Mouse (Mus musculus): ENCODE results near the gene Gls2.
"Not testable (repeated sequence)": the region's sequence is repeated elsewhere in the genome, so short reads cannot be mapped to it uniquely, and the experiment has no call there.

Gene Gls2

GRCm38 (mm10) chr10:128194551-128195461 is 549 bp downstream of the Gls2 start:
- no peak for DNase-seq (ENCODE audit: low spot score)

GRCm38 (mm10) chr10:128201856-128202255 is 7.6 kb downstream of the Gls2 start:
- DNase-seq (ENCODE audit: low spot score), result no peak

DNA sequence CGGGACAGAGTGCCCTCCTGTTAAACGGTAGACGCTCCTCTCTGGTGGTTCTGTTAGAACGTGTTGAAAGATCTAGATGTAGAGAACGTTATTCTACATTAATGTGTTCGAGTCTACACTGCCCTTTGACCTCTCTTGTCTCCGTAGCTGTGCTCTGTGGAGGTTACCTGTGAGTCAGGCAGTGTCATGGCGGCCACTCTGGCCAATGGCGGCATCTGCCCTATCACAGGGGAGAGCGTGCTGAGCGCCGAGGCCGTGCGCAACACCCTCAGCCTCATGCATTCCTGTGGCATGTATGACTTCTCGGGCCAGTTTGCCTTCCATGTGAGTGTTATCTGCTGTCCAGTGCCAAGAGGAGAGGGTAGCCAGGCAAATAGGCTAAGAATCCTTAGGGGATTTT is 10.7 kb downstream of the Gls2 start:
- DNase-seq (ENCODE audit: low spot score), result no peak

- no peak for DNase-seq (ENCODE audit: low spot score)
These were observed 14.1 kb downstream of the Gls2 start for GRCm38 (mm10) chr10:128208326-128208725.

- DNase-seq (ENCODE audit: low spot score), result no peak
These were observed 15.2 kb downstream of the Gls2 start for GRCm38 (mm10) chr10:128209311-128210009.

GRCm38 (mm10) chr10:128210131-128210530 is 15.9 kb downstream of the Gls2 start:
- no peak for DNase-seq (ENCODE audit: low spot score)

DNA sequence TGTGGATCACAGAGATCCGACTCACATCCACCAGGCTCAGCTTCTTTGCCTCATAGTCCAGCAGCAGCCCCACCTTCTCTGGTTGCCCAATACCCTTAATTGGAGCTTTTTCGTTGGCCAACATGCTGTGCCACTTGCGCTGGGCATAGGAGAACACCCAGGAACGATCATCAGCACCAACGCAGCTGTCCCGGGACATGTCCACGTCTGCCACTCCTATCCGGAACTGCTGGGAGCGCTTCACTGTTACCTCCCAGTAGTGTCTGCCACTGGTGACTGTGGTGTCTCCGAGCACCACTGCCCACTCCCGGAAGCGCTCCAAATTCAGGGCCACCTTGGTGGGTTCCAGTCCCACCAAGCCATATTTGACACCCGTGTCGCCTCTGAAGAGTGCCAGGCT is 16.7 kb downstream of the Gls2 start:
- no peak for DNase-seq (ENCODE audit: low spot score)

DNA sequence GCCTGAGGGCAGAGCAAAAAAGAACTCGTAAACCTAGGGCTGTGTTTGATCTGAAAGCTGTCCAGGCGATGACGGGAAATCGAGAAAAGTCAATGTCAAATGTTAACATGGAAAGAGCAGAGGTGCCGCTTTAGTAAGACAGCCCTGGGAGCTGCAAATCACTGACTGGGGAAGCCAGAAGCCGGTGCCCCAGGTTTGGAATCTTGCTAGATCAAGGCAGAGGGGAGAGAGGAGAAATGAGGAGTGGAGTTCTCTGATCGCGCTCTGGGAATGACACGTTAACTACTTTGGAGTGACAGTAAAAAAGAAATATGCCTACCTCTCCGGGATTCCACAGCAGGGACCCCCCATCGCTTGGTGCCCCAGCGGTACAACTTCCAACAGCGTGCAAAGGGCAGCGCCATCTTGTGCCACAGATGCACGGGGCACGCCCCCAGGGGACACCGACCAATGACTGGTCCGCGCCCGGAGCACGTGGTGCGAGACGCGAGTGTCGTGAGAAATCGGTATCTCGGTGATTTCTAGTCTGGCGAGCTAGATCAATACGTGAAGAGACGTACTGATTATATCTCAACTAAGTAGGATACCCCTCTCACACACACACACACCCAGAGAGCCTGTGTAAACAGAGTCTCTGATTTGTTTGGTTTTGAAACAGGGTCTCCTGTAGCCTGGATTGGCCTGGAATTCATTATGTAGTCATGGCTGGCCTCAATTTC is 17.3 kb downstream of the Gls2 start, which contains the start of gene Spryd4:
TSS of gene Spryd4 (minus strand) at position 418 of the 719 bp plus-strand sequence.
- DNase-seq (ENCODE audit: low spot score), result peak; percentile 87

DNA sequence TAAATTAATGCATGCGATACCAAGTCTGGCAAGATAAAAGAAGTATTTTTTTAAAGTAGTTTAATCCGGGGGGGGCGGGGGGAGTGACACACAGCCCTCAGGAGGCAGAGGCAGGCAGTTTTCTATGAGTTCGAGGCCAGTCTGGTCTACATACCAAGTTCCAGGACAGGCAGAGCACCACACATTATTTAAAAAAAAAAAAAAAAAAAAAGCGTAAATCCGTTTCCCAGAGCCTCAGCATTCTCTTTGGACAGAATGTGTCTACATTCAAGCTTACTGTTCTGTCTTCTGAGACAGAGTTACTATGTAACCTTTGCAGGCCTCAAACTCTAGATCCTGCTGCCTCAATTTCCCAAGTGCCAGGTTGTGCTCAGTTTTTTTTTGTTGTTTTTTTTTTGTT is 17.9 kb downstream of the Gls2 start:
- no peak for DNase-seq (ENCODE audit: low spot score)

GRCm38 (mm10) chr10:128212871-128213323 is 18.6 kb downstream of the Gls2 start:
- peak; percentile 29 for DNase-seq (ENCODE audit: low spot score)

DNA sequence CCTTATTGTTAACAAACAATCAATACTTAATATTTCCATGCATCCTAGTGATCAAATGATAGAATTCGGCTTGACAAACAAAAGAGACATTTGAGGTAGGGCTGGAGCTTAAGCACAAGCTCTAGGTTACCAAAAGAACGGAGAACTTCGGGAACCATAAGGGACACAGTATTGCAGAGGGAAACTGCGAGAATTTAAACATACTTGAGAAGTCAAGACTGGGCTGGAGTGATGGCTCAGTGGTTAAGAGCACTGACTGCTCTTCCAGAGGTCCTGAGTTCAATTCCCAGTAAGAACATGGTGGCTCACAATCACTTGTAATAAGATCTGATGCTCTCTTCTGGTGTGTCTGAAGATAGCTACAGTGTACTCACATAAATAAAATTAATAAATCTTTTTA is 19.9 kb downstream of the Gls2 start:
- DNase-seq (ENCODE audit: low spot score), result not testable (repeated sequence)

DNA sequence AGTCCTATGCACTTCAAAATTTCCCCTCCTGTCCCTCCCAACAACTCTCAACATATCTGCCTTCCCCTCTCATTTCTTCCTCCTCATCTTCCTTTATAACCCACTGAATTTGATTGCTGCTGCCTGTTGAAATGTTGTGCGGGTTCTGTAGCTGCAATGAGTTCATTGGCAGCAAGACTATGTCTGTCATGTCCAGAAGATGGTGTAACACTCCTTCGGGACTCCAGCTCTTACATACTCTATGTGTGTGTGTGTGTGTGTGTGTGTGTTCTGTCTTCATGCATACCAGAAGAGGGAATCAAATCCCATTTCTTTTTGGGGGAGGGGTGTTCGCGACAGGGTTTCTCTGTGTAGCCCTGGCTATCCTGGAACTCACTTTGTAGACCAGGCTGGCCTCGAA is 20.7 kb downstream of the Gls2 start:
- DNase-seq (ENCODE audit: low spot score), result no peak

GRCm38 (mm10) chr10:128218387-128219117 is 24.3 kb downstream of the Gls2 start:
- DNase-seq (ENCODE audit: low spot score), result no peak

DNA sequence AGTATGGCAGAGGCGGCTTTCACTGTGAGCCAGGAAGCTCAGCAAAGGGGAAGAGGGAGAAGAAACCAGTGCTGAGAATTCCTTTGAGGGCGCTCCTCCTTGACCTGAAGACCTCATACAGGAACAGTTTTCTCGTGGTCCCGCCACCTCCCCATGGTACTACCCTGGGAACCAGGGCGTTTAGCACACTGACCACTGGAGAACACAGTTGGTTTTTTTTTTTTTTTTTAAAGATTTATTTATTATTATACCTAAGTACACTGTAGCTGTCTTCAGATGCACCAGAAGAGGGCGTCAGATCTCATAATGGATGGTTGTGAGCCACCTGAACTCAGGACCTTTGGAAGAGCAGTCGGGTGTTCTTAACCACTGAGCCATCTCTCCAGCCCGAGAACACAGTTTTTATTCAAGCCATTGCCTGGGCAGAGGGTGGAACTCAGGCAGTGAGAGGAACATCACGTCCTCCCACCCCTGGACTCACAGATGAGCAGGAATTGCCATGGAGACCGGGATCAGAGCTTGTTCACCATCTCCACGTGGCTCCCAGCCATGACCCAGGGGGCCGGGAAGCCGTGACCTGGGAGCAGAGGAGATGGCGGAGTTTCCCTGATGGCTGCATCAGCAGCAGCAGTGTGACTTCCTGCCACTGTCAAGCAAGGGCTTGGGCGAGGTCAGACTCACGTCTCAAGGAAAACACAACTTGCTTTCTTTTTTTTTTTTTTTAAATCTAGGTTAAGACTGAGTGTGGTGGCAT is 27.5 kb downstream of the Gls2 start:
- no peak for DNase-seq (ENCODE audit: low spot score)

- no peak for DNase-seq (ENCODE audit: low spot score)
These were observed 30.8 kb downstream of the Gls2 start for GRCm38 (mm10) chr10:128225064-128225463.

DNA sequence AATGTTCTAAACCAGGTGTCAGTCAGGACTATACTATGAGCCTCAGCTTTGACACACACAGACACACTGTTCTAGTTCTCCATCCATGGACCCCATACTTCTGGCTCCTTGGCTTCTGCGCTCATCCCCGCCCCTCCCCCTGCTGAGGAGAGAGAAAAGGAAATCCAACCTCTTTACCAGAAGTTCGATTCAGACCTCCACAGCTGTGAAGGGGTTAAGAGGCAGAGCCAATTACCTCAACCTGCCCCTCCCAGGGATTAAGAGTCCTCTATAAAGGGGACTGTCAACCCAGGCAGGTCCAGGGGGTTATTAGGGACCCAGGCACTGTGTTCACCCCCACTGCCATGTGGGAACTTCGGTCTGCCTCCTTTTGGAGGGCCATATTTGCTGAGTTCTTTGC is 31.3 kb downstream of the Gls2 start, which contains the start of gene Mip:
TSS of gene Mip (plus strand) at position 301 of the 400 bp plus-strand sequence.
- DNase-seq (ENCODE audit: low spot score), result no peak

- no peak for DNase-seq (ENCODE audit: low spot score)
These were observed 33.3 kb downstream of the Gls2 start for GRCm38 (mm10) chr10:128227592-128227991.

DNA sequence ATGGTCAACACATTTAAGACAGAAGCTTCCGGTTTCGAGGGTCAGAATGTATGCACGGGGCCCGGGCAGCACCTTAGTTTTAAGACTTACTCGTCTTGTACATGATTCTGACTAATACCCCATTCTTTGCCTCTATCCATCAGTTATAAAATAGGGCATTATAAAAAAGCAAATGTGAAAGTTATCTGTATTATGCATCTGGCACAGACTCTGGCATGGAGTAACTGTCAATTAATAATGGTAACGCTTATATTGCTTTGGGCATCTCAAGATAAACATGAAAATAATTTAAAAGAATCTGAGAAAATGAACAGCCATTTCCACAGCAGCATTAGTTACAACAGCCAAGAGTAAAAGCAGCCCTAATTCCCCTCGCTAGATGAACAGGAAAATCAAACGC is 33.8 kb downstream of the Gls2 start:
- DNase-seq (ENCODE audit: low spot score), result no peak

DNA sequence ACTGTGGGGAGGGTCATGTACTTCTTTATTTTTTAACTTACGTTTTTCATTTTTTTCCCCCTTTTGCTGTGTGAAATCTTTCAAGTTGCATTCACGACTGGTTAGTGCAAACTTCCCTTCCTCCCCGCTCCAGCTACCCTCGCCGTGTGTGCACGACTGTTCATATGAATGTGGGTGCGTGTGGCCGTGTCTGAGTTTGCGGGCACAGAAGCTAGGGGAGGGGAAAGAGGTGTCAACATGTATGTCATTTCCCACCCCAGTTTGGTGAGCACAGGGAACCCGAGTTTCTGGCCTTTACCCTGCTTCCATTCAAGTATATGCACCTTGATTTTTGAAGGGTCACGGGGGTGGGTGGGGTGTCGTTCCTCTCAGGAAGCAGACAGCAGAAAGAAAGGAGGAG is 36.3 kb downstream of the Gls2 start:
- no peak for DNase-seq (ENCODE audit: low spot score)

GRCm38 (mm10) chr10:128231146-128231545 is 36.9 kb downstream of the Gls2 start:
- no peak for DNase-seq (ENCODE audit: low spot score)

All from testis, postnatal 14 days (tissue).